Mouse (Mus musculus) heart, adult 2 months (tissue): ENCODE data around the gene Intu.

Source experiments
- CTCF ChIP-seq: fragments of 200-600 bp; IDR thresholded peaks from 2 replicates; pipeline ENCODE4 v1.8.1; 2022; ENCODE audit warnings: antibody characterized with exemption, mild to moderate bottlenecking, moderate library complexity
- EP300 ChIP-seq: fragments of 200-500 bp; IDR thresholded peaks from 2 replicates; pipeline ENCODE4 v1.6.1; 2011; ENCODE audit warnings: low read depth, low read length, control low read depth; ENCODE audit not compliant: insufficient read depth

GRCm38 (mm10) chr3:40678856-40679255 lies 147.8 kb downstream of the Intu start:
- TF ChIP-seq CTCF (no peak), EP300 (no peak)
